Mouse (Mus musculus) common myeloid progenitor, adult 5-6 weeks (primary cell): ENCODE data around the gene Xlr. TPM values are rescaled to one million over a fixed set of nuclear protein-coding genes. Genes with fewer than 3 reads are reported as not detected.
A peak's percentile ranks its signal among the peaks of the same experiment; 100 is the strongest.
"Not testable (repeated sequence)": the region's sequence is repeated elsewhere in the genome, so short reads cannot be mapped to it uniquely, and the experiment has no call there.

ENCODE experiments used
- ATAC-seq: replicated peaks from 2 replicates; pipeline ENCODE4 v1.8.0; 2016; ENCODE audit warnings: low read depth, mild to moderate bottlenecking, moderate TSS enrichment, inconsistent platforms; ENCODE audit not compliant: poor library complexity, severe bottlenecking
- total RNA-seq: library from RNA; stranded (forward); fragments of 200-1000, 187-1606 nt; gene quantifications from 2 replicates; pipeline ENCODE4 v1.2.3, GENCODE M21; 2017

Xlr gene
- total RNA-seq, result 3.6 and 5.8 TPM in 2 replicates

GRCm38 (mm10) chrX:53797519-53797918, at the start of gene Xlr:
TSS of gene Xlr (minus strand) at chrX:53797706.
- not testable (repeated sequence) for ATAC-seq

- ATAC-seq, result no peak
Observed at GRCm38 (mm10) chrX:53799074-53799473, 1.6 kb upstream of the Xlr start.

GRCm38 (mm10) chrX:53776276-53776675, 21.2 kb downstream of the Xlr start, which contains the start of gene Zfp36l3:
TSS of gene Zfp36l3 (minus strand) at chrX:53776394.
- ATAC-seq, result no peak

GRCm38 (mm10) chrX:53757736-53758135, 39.8 kb downstream of the Xlr start, which contains the start of gene 1700013H16Rik:
TSS of gene 1700013H16Rik (minus strand) at chrX:53757831.
- ATAC-seq, result no peak

GRCm38 (mm10) chrX:53752851-53753250, 44.7 kb downstream of the Xlr start:
- ATAC-seq, result 0 out of 2 replicates have a peak, but pooled peaks have one; percentile 47

- no peak for ATAC-seq
Observed at GRCm38 (mm10) chrX:53728967-53729366, 68.5 kb downstream of the Xlr start.

Other genes with a start within 250 kb of the Xlr start
- 2.0 and 6.6 TPM in 2 replicates for gene Rtl8c, start 189.7 kb downstream of the Xlr start, total RNA-seq
- not detected in 2 replicates for gene Gm14597, start 188.7 kb downstream of the Xlr start, total RNA-seq
- gene Rtl8a, start 154.0 kb downstream of the Xlr start, total RNA-seq, result 4.4 TPM in 1 of 2 replicates, not detected in the other
- gene Rtl8b, start 127.3 kb downstream of the Xlr start, total RNA-seq, result 1.3 and 10.3 TPM in 2 replicates
- not detected in 2 replicates for gene 4930502E18Rik, start 72.9 kb downstream of the Xlr start, total RNA-seq
- not detected in 2 replicates for gene 1700013H16Rik, start 39.9 kb downstream of the Xlr start, total RNA-seq
- not detected in 2 replicates for gene Zfp36l3, start 21.3 kb downstream of the Xlr start, total RNA-seq